Mouse (Mus musculus) lung, postnatal 0 days (tissue): ENCODE data around the gene Myf6.

Experiments used
- CTCF ChIP-seq: IDR thresholded peaks from 2 replicates; pipeline ENCODE4 v1.5.1; 2016; ENCODE audit warnings: antibody characterized with exemption, mild to moderate bottlenecking
- EP300 ChIP-seq: IDR thresholded peaks from 2 replicates; pipeline ENCODE4 v1.6.1; 2016; ENCODE audit warnings: antibody characterized with exemption, mild to moderate bottlenecking, control low read depth

- TF ChIP-seq CTCF (no peak), EP300 (no peak)
Observed at GRCm38 (mm10) chr10:107502193-107502592, 7.7 kb upstream of the Myf6 start.
